15 mouse cellular contexts compared by ENCODE assay signal in genomic region chr5:24877836-24878624, GRCm38 (mm10). TPM values are rescaled to one million over a fixed set of nuclear protein-coding genes. Genes with fewer than 3 reads are reported as not detected.
DNase-seq lines count a peak whose midpoint lies in the region; ATAC-seq and TF ChIP-seq lines count a peak whose summit lies in the region.
"Had no signal": no experiment of that assay in that cellular context is flagged by ENCODE, and none has a peak within 500 bp of the region (broad histone marks: within the 10 kb centered on the region; RNA-seq: fewer than 3 reads in every experiment).

No protein-coding gene starts in this region.

- no peak for TF ChIP-seq CTCF in heart, postnatal 0 days (IDR thresholded peaks at IDR 0.05; ENCODE audit: low read depth)

- no peaks in the 10 kb centered on the region for H3K4me1 ChIP-seq in kidney, embryonic 14.5 days (ENCODE audit: control insufficient read depth, insufficient read depth, low read length)
- H3K4me1 ChIP-seq in heart, postnatal 0 days (ENCODE audit: control insufficient read depth, insufficient read depth), result peaks cover 9% of the 10 kb centered on the region; the same call in 1 of the 2 replicates
- H3K4me1 ChIP-seq in liver, embryonic 16.5 days (ENCODE audit: control insufficient read depth, low read depth, low read length), result peaks cover 4% of the 10 kb centered on the region; the same call in 1 of the 2 replicates
- peaks cover 5% of the 10 kb centered on the region for H3K4me1 ChIP-seq in hindbrain, embryonic 10.5 days (replicated peaks)
- H3K4me1 ChIP-seq: forebrain, embryonic 13.5 days had no signal

- no peak overlapping the region for H3K27ac ChIP-seq in kidney, embryonic 14.5 days (ENCODE audit: low read depth, low read length)
- H3K27ac ChIP-seq in heart, postnatal 0 days (ENCODE audit: low read depth), result peak overlapping the region; percentile 55
- H3K27ac ChIP-seq in liver, embryonic 16.5 days (ENCODE audit: low read length), result no peak overlapping the region
- no peak overlapping the region for H3K27ac ChIP-seq in hindbrain, embryonic 10.5 days
- H3K27ac ChIP-seq: forebrain, embryonic 13.5 days; neural tube, embryonic 13.5 days had no signal

- H3K9me3 ChIP-seq in kidney, embryonic 14.5 days (ENCODE audit: control insufficient read depth, low read length), result no peaks in the 10 kb centered on the region; the same call in 1 of the 2 replicates
- H3K9me3 ChIP-seq in heart, postnatal 0 days (replicated peaks; ENCODE audit: control insufficient read depth, low read length), result no peaks in the 10 kb centered on the region
- no peaks in the 10 kb centered on the region for H3K9me3 ChIP-seq in liver, embryonic 16.5 days (replicated peaks; ENCODE audit: control insufficient read depth, low read length)
- no peaks in the 10 kb centered on the region for H3K9me3 ChIP-seq in hindbrain, embryonic 10.5 days
- H3K9me3 ChIP-seq: forebrain, embryonic 13.5 days; neural tube, embryonic 13.5 days had no signal

- H3K4me3 ChIP-seq in kidney, embryonic 14.5 days (ENCODE audit: low read length), result no peak overlapping the region
- no peak overlapping the region for H3K4me3 ChIP-seq in heart, postnatal 0 days (ENCODE audit: low read depth, low read length)
- no peak overlapping the region for H3K4me3 ChIP-seq in liver, embryonic 16.5 days (ENCODE audit: low read depth, low read length)
- H3K4me3 ChIP-seq in hindbrain, embryonic 10.5 days, result no peak overlapping the region
- H3K4me3 ChIP-seq: forebrain, embryonic 13.5 days; neural tube, embryonic 13.5 days had no signal

- no peak overlapping the region for H3K4me2 ChIP-seq in kidney, embryonic 14.5 days (replicated peaks; ENCODE audit: low read depth, low read length)
- no peak overlapping the region for H3K4me2 ChIP-seq in heart, postnatal 0 days (ENCODE audit: low read depth, low read length)
- H3K4me2 ChIP-seq in liver, embryonic 16.5 days (ENCODE audit: low read depth, low read length), result no peak overlapping the region
- H3K4me2 ChIP-seq: forebrain, embryonic 13.5 days; neural tube, embryonic 13.5 days had no signal

- peaks cover 22% of the 10 kb centered on the region; the same call in 1 of the 2 replicates for H3K36me3 ChIP-seq in kidney, embryonic 14.5 days (ENCODE audit: control insufficient read depth, insufficient read depth, low read length)
- H3K36me3 ChIP-seq in heart, postnatal 0 days (replicated peaks; ENCODE audit: control insufficient read depth, insufficient read depth, low read length), result peaks cover 69% of the 10 kb centered on the region
- no peaks in the 10 kb centered on the region for H3K36me3 ChIP-seq in liver, embryonic 16.5 days (ENCODE audit: control insufficient read depth, insufficient read depth)
- peaks cover 74% of the 10 kb centered on the region for H3K36me3 ChIP-seq in hindbrain, embryonic 10.5 days

- H3K27me3 ChIP-seq in kidney, embryonic 14.5 days (ENCODE audit: control insufficient read depth, insufficient read depth, low read length), result no peaks in the 10 kb centered on the region
- H3K27me3 ChIP-seq in heart, postnatal 0 days (ENCODE audit: control insufficient read depth, insufficient read depth, low read length), result no peaks in the 10 kb centered on the region
- H3K27me3 ChIP-seq in liver, embryonic 16.5 days (ENCODE audit: control insufficient read depth, insufficient read depth, low read depth, low read length), result no peaks in the 10 kb centered on the region
- no peaks in the 10 kb centered on the region for H3K27me3 ChIP-seq in hindbrain, embryonic 10.5 days (ENCODE audit: insufficient read depth, poor library complexity, severe bottlenecking)
- H3K27me3 ChIP-seq: forebrain, embryonic 13.5 days; neural tube, embryonic 13.5 days had no signal

- no peak for TF ChIP-seq EP300 in heart, postnatal 0 days (IDR thresholded peaks at IDR 0.05; ENCODE audit: low read depth)

- 49% methylated on average over 11 of the region's 11 CpGs for WGBS in kidney, embryonic 14.5 days
- 51% methylated on average over 11 of the region's 11 CpGs for WGBS in heart, postnatal 0 days
- 35% methylated on average over 11 of the region's 11 CpGs for WGBS in liver, embryonic 16.5 days (ENCODE audit: insufficient replicate concordance)
- WGBS in hindbrain, embryonic 10.5 days, result 88% methylated on average over 11 of the region's 11 CpGs

- ATAC-seq in kidney, embryonic 14.5 days (ENCODE audit: low FRiP score, low TSS enrichment), result no peak
- ATAC-seq in common myeloid progenitor, adult 5-6 weeks (replicated peaks; ENCODE audit: low read depth, poor library complexity, severe bottlenecking), result peak; percentile 77
- peak; percentile 38 for ATAC-seq in heart, postnatal 0 days (ENCODE audit: insufficient read depth, low read depth)
- peak; percentile 24; the same call in 1 of the 2 replicates for ATAC-seq in liver, embryonic 16.5 days (ENCODE audit: low read depth)
- ATAC-seq: forebrain, embryonic 13.5 days; inflammation-experienced regulatory T-cells, adult 6 months; midbrain, embryonic 16.5 days had no signal

- no peak overlapping the region for H3K9ac ChIP-seq in kidney, embryonic 14.5 days (ENCODE audit: low read depth, low read length)
- H3K9ac ChIP-seq in heart, postnatal 0 days (replicated peaks; ENCODE audit: low read depth, low read length), result no peak overlapping the region
- no peak overlapping the region for H3K9ac ChIP-seq in liver, embryonic 16.5 days (ENCODE audit: low read depth, low read length)
- H3K9ac ChIP-seq: forebrain, embryonic 13.5 days; neural tube, embryonic 13.5 days had no signal

- DNase-seq in kidney, postnatal 10 days, result peak; percentile 35
- no peak for DNase-seq in heart, postnatal 0 days (ENCODE audit: low spot score)
- DNase-seq in hindbrain, embryonic 10.5 days (ENCODE audit: low spot score), result no peak
- DNase-seq in spleen, adult 12 weeks (ENCODE audit: low spot score), result no peak
- DNase-seq: cerebellum, adult 8-10 months; gastrocnemius, postnatal 14 days; lung, adult 18-20 months; right cerebral cortex, postnatal 25 days had no signal

RNA-seq across cellular contexts. Expression of gene Rheb, which starts 35.6 kb away (rescaled TPM):
- 215 and 247 TPM in 2 replicates for polyA plus RNA-seq in kidney, embryonic 14.5 days (2014; fragmentation: Nextera tagmentation; extraction: Ambion mirVana)
- total RNA-seq in common myeloid progenitor, adult 5-6 weeks (2017), result 41.4 and 52.9 TPM in 2 replicates
- 83.6 and 101 TPM in 2 replicates for total RNA-seq in heart, postnatal 0 days (2014; rRNA removed; ENCODE audit: low replicate concordance)
- polyA plus RNA-seq in heart, postnatal 0 days (2015; fragmentation: Nextera tagmentation; extraction: Ambion mirVana), result 250 and 253 TPM in 2 replicates
- 70.0 and 70.1 TPM in 2 replicates for polyA plus RNA-seq in liver, embryonic 16.5 days (2015; fragmentation: Nextera tagmentation; extraction: Ambion mirVana)
- polyA plus RNA-seq in hindbrain, embryonic 10.5 days (2016; fragmentation: Nextera tagmentation; extraction: Ambion mirVana), result 156 and 180 TPM in 2 replicates
